Mouse (Mus musculus): ENCODE measurements at regions not wholly inside any gene's neighbourhood (a gene's known extent, or its start where the extent isn't known, plus 50 kb on each side); places are given as distances from the start of the nearest gene placed in this dataset.

DNA sequence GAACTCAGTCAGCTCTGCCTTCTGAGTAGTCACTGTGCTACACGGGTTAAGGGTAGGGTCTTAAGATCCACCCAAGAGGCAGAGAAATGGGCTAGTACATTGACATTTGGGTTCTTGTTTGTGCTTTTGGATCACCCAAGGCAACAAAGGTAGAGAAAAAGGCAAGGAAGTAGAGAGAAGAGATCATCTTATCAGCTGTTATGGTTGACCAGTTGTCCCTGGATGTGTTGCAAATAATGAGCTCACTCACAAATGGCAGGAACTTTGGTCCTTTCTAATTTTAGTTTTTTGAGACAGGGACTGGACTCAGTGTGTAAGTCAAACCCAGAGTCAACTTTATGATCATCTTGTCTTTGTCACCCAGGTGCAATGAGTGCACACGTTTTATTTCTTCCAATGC lies 241.3 kb upstream of the Maf start:
- intact Hi-C loops (cut with DNase I) = no loop called here

DNA sequence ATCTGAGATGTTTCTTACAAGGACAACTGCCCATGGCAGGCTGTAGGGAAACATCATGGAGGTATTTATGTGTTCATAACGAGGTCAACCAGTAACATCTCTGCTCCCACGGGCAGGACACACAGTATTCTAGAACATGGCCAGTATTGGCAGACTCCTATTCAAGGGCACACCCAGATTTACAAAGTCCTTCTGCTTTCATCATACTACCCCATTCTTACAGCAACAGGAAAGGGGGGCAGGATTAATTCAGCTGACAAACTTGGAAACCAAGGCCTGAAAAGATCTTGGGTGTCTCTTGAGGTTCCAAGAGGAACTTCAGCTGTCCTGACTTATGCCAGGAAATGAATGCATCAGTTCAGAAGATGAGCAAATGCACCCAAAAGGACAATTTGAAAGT lies 240.4 kb upstream of the Maf start:
- intact Hi-C loops (cut with DNase I) = no loop called here

DNA sequence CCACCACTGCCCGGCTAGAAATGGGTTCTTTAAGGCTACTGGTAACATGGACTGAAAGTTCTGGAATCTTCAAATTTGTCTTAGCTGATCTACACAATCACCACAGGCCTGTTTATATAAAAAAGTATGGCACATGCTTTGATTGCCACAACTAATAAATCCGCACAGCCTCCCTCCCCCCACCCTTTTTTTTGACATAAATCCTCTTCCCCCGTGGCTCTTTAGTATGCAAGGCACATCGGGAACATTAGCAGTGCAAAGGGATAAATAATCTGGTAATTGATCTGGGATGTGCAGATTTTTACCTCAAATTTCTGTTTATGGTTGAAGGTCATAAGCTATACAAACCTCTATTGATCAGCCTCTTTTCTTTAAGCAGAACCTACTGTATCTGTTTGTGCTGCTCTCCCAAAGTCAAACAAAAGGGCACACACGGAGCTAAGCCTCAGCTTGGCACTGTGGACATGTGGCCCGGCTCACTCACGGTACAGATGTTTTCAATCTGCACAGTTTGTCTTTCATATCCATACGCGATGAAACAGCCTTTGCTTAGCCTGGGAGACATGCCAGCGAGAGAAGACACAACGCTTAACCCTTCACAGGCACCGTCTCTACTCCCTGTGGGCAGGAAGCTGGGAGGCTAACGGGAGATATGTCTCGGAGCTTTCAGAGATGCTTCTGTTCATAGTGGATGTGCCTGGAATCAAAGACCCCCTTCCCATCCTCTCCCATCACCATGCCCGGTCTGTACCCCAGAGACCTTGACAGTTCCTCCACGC lies 235.3 kb upstream of the Maf start:
- intact Hi-C loops (cut with DNase I) = no loop called here

DNA sequence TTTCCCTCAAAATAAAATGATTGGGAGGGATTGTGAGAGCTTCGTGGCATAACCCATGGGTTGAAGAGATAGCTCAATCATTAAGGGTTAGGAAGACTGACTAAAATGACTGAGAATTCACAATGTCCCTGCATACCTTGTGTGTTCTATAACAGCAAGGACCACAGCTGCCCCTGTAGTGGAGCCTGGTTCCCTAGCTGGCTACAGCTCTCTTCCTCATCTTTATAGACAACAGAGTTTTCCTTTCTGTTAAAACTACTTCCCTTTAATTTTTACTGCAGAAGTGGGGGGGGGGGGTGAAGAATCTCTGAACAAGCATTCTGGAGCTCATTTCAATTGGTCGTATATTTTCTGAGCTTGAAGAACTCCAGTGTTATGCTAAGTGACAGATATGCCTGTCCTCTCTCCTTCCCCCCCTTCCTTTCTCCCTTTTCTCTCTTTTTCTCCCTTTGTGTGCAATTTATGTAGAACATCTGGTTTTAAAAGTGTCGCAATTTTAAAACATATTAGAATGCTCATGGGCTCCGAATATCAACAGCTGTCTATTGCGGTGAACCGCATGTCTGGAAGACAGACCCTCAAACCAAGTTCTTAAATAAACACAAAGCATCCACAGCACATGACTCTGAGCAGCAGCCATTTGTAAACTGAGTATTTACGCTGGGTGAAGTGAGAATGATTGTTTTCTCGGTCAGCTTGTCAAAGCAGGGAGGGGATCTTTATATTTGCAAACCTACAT lies 222.0 kb upstream of the Maf start:
- intact Hi-C loops (cut with DNase I) = no loop called here

DNA sequence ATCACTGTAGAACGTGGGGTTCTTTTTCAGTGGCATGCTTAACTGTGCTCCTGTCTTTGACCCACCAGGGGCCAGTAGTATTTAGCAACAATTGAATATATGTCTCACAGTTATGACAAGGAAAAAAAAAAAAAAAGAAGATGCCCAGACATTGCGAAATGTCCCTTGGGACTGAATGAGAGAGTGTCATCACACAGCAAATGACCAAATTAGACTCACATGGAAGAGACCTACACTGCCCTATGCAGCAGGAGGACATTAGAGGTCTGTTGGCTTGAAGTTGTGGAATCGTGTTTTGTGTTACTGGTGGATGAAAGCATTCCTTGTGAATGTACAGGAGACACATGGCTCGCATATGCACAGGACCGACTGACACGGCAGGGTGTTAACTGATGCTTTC lies 214.3 kb upstream of the Maf start:
- intact Hi-C loops (cut with DNase I) = no loop called here

DNA sequence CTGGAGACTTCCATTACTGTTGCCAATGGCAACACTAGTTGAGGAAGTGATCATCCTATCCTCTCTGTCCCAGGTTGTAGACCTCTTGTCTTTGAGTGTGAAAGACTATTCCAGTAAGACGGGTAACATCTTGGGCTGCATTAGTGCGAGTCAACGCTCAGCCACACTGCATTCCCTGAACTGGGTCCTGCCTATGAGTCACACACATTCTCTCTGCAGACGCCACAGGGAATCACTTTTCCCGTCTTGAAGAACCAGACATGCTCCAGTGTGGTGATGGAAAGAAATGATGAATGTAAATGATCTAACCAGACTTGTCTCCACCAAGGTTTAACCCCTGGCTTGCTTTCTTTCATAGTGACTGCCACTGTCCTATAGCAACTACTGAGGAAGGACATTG lies 199.1 kb upstream of the Maf start:
- intact Hi-C loops (cut with DNase I) = no loop called here

DNA sequence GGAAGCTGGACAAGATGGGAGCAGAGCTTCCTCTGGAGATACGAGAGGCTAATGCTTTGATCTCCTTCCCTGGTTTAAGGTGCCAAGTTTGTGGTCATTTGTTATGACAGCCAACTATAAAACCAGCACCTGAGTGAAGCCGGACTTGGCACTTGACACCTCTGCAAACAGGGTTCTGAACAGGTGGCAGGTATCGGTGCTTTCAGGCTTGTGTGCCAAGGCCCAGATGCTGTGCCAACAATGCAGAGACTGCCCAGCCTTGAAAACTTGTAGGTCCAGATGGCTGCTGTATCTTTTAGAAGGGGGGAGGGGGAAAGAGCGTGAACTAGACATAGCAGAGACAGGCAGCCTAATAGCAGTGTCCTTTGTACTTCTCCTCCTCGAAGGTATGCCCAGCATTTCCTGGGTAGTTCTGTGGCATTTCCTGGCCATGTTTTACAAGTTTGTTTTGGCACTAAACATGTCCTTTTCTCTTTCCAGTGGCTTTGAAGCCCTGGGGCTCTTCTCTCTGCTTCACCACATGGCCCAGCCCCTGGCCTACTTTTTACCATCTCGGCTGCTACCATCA lies 196.3 kb upstream of the Maf start:
- intact Hi-C loops (cut with DNase I) = no loop called here

DNA sequence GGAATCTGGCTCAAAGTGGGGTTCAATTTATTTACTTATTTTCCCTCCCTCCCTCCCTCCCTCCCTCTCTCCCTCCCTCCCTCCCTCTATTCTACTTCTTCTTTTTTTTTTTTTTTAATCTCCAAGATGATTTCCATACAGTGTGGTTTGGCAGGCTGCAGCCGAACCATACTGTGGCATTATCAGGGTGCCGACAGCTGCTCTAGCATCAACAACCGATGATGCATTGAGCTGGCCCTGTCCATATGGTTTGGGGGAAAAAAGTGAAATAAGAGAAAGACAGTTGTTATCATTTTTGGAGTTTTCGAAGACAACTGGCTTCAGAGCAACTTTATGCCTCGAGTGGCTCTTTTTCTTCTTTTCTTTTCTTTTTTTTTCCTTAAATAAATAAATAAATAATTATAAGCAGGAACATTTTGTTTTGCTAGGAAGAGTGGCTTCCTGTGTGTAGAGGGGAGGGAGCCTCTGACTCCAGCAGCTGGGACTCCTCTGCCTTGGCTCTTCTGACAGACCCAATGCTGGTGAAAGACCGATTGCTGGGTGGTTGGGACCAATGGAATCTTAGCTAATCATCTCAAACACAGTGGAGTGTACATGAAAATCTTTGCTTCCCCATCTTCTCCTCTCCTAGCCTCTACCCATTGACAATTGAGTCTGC lies 190.1 kb upstream of the Maf start:
- intact Hi-C loops (cut with DNase I) = no loop called here

DNA sequence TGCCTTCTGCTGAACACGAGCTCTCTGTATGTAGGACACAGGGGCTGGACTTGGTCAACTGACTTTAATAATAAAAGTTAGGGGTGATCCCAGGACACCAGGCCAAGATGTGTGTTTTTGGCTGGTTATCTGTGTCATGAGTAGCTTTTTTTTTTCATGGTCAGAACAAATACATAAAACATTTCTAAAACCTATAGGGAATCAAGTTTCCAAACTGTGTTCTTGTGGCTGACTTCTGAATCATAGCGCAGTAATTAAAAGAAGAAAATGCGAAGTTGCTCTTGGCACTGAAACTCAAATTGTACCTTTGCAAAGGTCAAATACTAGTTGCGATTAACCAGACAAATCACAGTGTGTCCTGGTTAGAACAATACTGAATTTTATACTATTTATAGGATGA lies 189.5 kb upstream of the Maf start:
- intact Hi-C loops (cut with DNase I) = no loop called here

DNA sequence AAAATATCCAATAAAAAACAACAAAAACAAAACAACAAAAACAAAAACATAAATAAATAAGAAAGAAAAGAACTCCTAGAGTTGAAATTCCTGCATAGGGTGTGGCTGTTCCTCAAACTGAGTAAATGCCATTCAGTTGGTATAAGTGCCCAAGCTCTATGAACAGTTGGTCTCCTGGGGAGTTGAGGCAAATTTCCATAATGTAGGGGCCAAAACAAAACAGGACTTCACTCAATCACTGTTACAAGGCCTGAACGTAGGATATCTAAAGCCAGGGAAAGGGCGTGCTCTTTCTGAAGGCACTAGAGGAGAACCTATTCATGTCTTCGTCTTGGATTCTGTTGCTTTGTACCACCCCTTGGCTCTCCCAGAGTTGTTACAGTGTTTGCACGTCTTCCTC lies 188.5 kb upstream of the Maf start:
- intact Hi-C loops (cut with DNase I) = no loop called here

DNA sequence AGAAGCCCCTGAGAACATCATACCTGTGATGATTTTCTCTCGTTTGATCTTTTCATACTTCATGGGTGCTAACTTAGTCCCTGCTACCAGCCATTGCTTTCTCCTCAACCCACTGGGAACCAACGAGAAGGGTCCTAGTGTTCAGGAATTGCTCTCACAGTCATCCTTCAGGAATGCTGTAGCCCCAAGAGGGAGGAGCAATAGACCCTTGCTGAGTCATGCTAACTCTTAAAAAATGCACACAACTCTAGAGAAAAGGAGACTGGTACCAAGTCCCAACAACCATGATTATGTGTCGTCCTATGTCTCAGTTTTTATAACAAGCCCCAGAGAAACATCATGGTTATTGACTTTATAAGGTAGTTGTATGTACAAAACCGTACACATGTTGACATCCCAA lies 180.7 kb upstream of the Maf start:
- intact Hi-C loops (cut with DNase I) = no loop called here

DNA sequence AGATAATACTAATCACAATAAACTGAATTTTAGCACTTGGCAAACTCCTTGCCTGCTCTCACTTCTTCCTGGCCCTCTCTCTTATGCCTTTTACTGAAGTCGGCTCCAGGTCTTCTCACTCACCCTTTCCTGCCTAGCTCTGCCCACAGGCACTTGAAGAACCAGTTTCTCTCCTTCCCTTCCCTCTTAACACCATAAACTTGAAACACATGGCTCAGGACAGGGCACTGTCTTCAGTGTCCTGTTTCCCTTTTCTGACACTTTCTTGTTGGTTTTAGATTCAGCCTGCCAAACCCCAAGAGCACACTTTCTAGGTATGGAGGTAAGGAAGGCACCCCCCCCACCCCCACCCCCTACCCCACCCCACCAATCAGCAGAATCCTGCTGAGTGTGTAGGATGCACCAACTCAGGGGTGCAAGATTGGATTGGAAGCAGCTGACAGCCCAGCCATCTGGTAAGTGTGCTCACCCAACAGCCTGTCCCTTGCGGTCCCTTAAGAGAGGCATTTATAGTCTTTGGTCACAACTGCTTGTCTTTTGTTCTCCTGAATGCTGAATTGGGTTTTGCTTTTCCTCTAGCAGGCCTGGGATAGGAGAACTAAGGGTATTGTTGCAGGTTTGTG lies 177.6 kb upstream of the Maf start:
- intact Hi-C loops (cut with DNase I) = no loop called here

DNA sequence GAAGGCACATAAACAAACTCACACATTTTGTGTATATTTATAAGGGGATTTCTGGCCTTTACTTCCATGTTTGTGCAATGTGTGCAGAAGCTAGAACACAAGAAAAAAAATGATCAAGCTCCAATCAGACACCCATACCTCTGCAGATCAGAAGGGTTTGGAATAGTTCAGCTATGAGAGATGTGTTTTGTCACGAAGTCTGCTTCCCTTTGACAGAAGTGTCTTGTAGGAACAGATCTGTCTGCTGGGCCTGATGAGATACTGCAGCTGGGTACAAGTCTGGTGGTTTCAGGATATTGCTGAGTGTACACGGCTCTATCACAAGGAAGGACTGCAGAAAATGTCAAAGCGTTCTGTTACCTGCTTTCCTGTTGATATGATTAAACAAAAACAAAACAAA lies 176.2 kb upstream of the Maf start:
- intact Hi-C loops (cut with DNase I) = no loop called here

DNA sequence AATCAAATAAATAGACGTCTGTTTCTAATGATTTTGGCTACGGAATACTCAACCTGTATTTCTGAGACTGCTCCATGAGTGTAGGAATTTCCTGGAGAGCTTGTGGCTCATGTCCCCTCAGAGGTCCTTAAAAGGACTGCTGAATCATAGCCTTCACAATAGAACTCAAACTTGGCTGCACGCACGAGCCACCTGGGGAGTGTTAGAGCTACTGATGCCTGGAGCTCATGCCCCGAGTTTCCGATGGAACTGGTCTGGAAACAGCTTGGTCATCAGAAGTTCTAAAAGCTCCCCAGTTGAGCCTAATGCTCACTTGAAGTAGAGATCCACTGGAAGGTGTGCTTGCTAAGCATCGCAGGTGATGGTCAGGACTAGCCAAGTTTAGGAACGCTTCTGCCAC lies 174.3 kb upstream of the Maf start:
- intact Hi-C loops (cut with DNase I) = no loop called here

DNA sequence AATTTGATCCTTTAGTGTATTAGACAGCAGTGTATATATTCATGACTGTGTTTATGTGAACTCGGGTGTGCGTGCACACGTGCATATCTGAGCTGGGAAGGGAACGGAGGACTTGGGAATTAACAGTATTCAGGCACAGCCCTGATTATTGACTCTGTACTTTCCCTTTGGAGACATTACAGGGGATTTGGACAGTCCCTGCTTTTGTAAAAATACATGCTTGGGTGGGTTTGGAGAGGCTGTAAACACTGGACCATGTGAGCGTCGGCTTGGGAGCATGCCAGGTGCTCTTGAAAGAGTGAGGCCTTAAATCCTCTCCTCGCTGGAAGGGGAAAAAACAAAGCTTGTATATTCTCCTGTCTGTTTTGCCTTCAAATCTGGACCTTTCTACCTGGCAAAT lies 167.2 kb upstream of the Maf start:
- intact Hi-C loops (cut with DNase I) = no loop called here

DNA sequence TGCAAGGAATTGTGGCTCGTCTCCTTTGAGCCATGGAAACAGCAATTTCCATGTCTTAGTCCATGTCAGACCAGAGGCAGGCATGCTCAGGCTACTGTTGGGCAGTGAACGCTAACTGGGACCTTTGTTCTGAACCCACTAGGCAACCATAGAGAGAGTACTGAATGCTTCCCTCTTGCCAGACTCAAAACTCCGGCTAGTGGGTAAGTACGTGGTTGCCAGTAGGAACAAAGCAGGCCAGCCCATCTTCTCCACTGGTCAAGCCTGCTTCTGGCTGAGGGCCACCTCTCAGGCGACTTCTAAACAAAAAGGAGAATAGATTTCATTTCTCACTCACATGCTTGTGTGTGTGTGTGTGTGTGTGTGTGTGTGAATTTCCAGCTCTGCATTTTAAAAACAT lies 163.8 kb upstream of the Maf start:
- intact Hi-C loops (cut with DNase I) = no loop called here

DNA sequence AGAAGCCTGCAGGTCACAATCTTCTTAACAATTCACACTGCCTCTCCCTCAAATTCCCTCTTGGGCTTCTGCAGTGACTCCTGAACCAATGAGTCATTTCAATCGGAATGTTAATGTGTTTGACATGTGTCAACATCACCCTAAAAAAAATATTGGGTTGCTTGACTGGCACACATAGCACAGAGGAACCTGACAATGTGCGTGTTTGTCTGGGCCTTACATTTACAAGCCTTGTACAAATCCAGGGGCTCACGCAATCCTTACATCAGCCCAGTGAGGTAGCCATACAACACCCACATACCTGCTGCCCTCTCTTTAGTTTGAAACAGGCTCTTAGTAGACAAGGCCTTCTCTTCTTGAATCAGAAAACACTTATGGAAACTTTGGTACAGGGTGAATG lies 153.8 kb upstream of the Maf start:
- intact Hi-C loops (cut with DNase I) = no loop called here

DNA sequence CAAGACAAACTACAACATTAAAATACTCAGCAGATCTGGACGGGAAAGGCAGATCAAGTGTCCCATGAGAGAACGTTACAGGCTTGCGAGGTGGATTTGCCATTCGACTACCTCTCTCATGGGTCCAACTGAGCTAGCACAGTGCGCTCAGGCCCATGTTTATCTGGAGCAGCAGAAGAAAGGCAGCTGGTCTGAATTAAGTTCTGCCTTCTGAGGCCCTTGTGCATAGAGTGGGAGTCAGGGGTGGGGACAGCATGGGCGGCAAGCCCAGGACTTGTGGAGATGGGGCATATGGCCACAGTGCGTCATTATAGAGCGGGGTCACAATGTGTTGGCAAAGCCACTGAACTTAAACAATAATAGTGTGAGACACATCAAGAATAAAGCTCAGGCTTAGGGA lies 151.8 kb upstream of the Maf start:
- intact Hi-C loops (cut with DNase I) = no loop called here

DNA sequence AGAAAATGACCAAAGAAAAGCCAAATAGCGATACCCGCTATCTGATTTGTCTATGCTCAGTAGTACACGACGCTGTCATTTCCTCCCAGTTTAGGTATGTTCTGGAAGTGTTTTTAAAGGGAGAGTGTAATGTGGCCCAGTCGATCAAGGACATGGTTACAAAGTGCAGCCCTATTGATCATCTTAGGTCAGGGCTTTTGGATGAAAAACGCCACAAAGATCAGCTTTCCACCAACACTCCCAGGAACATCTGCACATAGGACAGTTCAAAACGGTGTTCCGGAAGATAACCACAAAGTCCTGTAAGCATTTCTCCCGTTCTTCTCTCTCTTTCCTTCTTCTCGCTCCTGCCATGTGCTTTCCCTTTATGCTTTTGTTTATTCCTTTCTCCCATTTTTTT lies 149.2 kb upstream of the Maf start:
- intact Hi-C loops (cut with DNase I) = no loop called here

DNA sequence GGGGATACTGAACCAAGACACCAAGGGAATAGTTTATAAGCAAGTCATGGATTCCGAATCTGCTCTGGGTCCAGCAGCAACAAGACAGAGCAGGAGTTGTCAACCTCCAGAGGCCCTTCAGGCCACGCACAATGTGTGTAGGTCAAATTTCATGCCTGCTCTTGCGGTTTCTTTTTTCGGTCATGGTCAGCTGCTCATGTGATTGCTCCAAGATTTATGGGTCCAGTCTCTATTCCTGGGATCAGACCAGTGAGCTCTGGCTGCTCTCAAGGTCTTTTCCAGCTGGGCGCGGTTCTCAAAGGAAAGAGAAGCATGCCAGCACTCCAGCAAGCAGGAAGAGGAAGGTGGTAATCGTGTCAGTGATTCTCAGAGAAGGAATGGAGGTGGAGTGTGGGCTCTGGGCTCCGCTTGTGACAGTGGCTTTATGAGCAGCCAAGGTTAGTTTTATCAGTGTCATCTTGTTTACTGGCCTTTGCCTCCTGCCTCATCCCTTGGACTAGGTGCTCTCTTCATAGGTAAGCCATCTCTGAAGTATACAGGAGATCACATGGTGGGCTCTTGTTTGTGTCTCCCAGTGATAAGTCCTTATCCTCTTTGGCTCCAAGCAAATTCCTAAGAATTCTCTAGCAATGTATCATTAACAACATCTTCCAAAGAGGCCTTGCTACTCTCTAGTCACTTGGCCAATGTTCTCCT lies 148.5 kb upstream of the Maf start:
- intact Hi-C loops (cut with DNase I) = no loop called here

DNA sequence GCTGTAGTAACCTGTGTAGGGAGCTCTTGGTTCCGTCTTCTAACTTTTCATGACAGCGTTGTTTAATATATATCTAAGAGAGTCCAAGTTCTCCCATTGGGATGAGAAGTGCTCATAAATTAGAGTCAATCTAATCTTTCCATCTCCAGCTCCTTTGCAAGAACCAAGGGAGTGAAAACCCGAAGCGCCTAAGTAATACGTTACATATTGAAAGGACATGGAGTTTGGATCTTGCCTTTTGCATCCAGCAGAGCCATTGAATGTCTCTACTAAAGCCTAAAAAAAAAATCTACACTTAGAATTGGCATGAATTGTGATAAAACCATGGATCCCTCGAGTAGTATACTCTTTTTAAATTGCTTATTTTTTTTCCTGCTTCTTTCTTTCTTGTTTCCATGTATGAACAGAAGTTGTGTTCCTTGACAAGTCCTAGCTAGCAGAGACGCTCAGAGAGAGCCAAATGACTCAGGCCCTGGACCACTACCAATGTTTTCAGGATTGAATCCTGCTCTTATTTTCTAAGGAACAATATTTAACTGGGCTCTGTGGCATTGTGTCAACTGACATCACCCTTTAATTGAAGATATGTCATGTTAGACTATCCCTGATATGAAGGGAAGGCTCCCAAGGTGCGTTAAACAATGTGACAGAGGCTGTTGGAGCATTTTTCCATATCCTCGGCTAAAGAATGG lies 146.8 kb upstream of the Maf start:
- intact Hi-C loops (cut with DNase I) = no loop called here
